Mouse (Mus musculus): ENCODE measurements around the gene Rnf181.

The Rnf181 gene

DNA sequence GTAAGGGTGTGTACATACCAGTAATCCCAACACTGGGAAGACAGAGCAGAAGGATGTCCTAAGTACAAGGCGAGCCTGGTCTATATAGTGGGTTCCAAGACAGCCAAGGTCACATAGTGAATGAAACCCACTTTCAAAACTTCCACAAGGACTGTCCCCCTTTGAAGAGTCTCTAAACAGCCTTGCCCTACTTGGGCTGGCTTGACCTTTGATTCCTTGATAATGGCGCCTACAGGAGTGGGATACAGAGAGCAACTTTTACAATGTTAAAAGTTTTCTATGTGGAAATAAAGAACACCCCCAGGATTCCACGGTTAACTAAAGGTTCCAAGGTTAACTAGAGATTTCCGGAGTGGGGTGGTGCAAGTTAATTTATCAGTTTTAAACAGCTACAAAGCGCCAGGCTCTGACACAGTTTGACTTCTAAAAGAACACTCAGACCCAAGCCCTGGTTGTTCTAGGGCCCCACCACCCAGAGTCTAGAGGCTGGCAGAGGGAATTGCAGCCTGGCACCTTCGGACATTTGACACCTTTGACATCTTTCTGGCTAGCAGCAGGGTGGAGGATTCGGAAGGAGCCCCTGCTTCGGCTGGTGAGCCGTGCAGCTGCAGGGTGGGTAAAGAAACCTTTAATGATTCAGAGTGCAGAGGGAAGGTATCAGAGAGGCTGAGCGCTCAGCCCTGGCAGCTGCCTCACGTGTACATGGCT is 6.7 kb downstream of the Rnf181 start:
- DNase-seq (ENCODE audit: low read depth) = no peak

DNA sequence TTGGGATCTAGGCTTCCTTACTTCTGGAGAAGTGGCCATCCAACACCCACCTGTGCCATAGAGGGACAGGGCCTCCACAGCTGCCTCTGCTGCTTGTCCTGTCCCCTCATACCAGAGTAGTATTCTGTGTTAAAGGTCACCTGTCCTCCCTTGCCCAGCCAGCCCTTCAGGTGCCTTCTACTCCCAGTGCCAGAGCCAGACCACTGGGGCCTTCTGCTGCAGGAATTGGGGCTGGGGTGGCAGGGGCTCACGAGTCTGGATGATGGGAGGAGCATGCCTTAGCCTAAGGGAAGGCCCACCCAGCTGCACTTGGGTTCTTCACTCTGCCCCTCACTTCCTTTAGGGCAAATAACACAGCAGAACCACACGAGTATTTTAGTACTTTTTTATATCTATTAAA is 7.4 kb downstream of the Rnf181 start:
- DNase-seq (ENCODE audit: low read depth) = no peak

DNA sequence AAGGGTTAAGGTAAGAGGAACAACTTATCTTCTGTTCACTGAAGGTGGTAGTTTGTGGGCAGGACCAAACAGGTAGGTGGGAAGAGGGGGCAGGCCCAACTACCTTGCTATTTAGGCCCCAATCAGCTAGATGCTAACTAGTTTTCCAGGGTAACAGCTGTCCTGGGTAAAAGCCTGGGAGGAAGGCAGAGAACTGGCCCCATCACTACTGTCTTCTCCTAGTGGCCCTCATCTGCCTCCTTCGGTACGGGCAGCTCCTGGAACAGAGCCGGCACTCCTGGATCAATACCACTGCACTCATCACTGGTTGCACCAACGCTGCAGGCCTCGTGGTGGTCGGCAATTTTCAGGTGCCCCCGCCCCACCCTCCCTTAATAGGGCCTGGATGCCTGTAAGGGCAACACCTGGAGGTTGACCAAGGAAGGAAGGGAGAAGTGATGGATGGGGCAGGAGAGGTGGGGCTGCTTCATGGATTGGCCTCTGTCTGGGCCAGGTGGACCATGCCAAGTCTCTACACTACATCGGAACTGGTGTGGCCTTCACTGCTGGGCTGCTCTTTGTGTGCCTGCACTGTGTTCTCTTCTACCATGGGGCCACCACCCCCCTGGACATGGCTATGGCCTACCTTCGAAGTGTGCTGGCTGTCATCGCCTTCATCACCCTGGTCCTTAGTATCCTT is 8.5 kb downstream of the Rnf181 start:
- DNase-seq (ENCODE audit: low read depth) = no peak

DNA sequence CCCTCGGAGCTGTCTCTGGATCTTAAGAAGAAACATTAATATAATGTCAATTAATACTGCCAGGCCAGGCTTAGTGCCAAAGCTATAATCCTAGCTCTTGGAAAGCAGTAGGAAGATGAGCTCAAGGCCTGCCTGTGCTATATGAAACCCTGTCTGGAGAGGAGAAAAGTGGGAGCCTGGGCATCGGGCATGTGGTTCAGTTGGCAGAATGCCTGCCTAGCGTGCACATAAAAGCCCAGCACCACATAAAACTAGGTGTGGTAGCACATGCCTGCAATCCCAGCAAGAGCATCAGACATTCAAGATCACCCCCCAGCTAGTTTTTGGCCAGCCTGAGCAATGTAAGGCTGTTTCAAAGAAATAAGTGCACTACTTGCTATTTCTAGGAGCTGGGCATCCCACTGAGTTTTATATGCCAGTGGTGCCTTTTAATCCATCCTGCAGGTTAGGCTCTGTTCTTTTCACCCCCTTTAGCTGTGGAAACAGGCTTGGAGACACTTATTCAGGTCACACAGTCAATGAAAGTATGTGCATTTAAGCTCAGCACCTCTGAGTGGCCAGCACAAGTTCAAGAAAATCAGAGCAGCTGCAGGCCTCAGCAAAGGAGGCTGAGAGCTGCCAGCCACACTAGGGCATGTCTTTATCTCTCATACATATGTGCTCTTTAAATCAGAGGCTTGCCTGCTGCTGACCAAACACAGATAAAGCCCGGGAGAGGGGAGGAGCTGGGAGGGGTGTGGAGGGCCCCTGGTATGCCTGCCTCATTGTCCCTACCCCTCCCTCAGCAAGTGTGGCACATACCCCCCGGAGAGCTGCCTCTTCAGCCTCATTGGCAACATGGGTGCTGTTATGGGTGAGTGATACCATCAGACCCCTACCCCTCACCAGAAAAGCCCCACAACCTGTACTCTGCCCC is 9.3 kb downstream of the Rnf181 start:
- DNase-seq (ENCODE audit: low read depth) = no peak

DNA sequence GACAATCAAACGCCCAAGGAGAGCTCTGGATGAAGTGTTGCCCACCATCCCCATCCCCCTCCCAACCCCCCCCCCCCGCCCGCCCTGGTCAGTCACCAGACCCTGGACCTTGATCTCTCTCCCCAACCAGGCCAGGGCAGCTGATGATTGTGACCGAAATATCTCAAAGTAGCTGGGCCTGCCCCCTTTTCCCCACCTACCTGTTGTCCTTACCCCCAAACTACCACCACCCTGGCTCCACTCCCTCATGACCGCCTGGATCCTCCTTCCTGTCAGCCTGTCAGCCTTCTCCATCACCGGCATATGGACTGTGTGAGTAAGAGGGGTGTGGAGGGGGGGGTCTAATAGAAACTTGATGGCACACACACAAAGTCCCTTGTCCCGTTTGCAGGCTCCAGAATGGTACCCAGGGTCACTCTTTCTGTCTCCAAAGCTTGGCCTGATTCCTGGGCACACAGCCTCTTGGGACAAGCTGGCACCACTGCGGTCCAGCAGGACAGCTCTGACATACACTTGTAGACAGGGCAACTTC is 10.7 kb downstream of the Rnf181 start:
- DNase-seq (ENCODE audit: low read depth) = no peak

DNA sequence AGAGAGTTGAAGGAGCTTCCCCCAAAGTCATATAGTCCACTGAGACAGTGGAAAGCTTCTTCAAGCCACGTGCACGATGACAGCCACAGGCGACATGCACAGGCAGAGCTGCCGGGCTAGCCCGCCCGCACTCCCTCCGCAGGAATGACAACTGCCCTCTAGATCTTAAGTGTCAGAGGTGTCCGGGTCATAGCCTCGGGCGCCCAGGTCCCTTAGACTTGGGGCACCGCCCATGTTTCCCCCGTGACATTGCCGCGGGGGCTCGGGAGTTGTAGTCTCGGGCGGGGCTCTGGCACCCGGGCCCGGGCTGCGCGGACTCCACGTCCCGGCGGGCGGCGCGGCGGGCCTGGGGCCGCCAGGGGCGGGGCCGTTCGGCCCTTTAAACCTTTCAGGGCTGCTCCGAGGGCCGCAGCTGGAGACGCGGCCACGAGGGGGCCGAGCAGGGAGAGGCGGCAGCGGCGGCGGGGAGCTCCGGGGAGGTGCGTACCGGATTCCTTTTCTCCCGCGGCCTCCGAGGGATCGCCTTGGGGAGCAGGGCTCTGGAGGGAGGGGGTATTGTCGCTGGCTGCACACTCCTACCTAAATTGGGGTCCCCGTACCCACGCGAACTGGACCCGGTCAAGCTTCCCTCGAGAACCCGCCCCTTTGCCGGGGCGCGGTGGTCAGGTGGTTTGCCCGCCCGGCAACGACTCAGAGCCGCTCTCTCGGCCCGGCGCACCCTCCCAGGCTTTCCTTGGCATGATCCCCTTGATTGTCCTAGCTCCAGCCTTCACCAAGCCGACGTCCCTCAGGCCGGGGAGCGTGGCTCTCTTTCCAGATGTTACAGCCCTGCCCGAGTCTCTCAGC is 11.5 kb downstream of the Rnf181 start, which contains the start of gene Tmem150a:
Gene Tmem150a, plus strand, starts transcription at position 382 of the 846 bp plus-strand sequence.
- DNase-seq (ENCODE audit: low read depth) = no peak

DNA sequence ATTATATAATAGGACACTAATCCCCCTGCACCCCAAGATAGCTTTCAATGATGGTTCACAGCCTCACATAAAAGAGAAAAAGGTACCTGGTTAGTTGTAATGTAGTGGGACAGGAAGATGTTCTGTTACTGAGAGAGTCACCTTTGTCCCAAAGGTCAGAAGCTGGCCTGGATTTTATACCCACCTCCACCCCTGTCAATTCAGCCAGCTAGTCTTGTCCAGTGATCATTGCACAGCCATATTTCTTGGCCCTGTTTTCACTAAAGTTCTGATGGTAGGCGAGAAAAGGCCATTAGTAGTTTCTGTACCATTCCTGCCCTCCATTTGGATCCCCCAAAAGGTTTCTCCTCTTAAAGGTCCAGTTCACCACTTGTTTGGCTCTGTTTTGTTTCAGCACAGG is 12.7 kb downstream of the Rnf181 start:
- no peak for DNase-seq (ENCODE audit: low read depth)

DNA sequence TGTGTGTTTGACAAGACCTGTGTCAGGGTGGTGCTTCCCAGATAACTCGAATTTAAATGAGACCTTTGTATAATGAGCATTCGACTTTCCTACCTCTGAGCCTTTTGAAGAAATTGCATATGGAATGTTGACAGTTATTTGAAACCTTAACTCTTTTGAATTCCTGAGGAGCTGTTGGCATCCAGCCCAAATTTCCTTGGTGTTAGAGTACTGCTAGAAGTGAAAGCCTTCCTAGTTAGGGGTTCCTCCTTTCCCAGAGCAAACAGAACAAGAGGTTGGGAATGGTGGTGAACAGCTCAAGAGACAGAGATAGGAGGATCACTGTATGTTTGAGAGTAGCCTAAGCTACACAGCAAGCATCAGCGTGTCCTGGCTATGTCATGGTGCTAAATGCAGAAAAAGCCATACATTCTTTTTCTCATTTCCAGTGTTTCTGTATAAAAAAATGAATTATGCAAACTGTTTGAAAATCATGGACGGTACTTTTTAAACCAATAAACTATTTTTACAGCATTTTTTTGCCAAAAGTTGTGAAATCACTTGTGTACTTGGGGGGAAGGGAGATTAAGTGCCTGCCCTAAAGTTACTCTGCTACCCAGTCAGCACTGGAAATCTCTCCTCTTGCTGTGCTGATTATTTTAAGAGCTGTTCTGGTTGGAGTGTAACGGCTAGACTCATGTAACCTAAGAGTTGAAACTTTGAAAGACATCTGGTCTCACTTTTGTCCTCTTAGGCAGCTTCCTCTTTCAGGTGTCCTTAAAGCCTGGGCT is 13.9 kb downstream of the Rnf181 start:
- no peak for DNase-seq (ENCODE audit: low read depth)

DNA sequence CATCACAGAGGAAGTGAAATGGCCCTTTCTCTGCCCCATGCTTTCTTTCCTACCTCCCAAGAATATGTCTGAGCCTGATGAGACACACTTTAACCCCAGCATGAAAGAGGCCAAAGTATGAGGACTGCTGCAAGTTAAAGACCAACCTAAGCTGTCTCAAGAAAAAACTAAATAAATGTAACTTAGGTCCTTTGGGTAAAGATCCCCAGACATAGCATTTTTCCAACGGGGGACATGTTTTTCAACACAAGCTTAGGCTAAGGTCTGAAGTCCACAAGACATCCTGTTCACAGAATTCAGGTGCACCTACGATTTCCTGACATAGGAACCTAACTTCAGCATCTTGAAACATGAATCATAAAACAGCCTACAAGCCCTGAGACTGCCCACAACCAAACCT is 16.5 kb downstream of the Rnf181 start:
- no peak for DNase-seq (ENCODE audit: low read depth)

DNA sequence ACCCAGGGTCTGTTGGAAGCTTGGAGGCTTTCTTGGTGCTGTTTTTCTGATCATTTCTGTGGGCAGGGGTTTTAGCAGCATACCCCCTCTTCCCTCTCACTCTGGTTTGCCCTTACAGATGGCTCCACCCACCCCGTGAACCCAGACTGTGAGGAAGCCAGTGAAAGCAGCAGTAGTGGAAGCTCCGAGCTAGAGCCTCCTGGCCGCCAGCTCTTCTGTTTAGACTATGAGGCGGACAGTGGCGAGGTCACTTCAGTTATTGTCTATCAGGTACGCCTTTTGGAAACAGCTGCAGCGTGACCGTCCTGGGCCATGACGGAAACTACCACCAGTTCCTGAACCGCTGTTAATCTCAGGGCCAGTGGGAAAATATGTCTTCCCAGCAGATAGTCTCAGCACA is 18.3 kb downstream of the Rnf181 start:
- no peak for DNase-seq (ENCODE audit: low read depth)

DNA sequence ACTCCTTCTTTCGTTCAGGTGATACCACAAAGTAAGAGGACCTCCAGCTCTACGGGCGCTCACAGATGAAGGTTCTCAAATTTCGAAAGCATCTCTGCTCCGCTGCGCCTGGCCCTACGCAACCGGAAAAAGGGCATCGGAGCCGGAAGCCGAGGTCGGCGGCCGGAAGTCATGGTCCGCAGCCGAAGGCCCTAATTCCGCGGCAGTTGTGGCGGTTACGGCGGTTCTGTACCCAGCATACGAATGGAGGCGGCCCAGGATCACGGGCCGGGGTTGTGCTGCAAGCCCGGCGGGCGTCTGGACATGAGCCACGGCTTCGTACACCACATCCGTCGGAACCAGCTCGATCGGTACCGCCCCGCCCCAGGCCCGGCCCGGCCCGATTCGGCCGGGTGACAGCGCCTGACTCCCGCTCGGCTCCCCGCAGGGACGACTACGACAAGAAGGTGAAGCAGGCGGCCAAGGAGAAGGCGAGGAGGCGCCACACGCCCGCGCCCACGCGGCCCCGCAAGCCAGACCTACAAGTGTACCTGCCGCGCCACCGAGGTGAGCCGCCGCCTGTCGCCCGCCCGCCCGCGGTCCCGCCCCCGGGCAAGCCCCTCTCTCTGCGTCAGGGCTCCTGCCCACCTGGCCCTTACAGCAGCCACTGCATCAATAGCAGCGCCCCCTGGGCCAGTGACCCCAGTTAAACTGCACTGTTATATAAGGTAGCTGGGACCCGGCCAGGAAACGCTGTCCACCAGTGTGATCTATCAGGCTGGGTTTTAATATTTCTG is 19.4 kb downstream of the Rnf181 start, which contains the start of gene 0610030E20Rik:
Gene 0610030E20Rik, plus strand, starts transcription at position 152 of the 776 bp plus-strand sequence.
- no peak for DNase-seq (ENCODE audit: low read depth)

DNA sequence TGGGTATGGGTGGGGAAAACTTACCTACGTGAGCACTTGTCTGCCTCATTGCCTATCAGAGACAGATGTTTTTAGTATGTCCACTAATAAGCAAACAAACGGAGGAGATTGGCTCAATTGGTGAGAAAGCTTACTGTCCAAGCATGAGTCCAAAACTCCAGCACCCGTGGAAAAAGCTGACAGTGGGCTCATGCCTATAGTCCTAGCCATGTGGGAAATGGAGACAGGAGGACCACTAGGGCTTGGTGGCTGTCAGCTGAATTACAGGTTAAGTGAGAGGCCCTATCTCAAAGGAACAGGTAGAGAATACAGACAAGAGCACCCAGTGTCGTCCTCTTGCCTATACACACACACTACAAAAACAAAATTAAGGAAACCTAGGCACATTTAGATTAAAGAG is 20.5 kb downstream of the Rnf181 start:
- DNase-seq (ENCODE audit: low read depth) = no peak

DNA sequence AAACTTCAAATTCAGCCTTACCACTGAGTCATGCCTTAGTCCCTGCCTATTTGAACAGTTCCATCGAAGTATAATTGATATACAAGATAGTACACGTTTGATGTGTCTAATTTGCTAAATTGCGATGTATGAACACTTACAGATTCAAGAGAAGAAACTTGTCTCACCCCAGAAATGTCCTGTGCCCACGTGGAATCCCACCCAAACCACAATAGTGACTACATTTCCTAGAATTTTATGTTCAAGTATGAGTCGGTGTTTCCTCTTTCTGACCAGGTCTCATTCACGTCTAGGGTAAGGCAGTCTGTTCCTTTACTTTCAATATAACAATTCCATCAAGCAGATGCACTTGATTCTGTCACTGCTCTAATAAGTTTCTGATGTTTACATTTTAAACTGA is 21.1 kb downstream of the Rnf181 start:
- no peak for DNase-seq (ENCODE audit: low read depth)

DNA sequence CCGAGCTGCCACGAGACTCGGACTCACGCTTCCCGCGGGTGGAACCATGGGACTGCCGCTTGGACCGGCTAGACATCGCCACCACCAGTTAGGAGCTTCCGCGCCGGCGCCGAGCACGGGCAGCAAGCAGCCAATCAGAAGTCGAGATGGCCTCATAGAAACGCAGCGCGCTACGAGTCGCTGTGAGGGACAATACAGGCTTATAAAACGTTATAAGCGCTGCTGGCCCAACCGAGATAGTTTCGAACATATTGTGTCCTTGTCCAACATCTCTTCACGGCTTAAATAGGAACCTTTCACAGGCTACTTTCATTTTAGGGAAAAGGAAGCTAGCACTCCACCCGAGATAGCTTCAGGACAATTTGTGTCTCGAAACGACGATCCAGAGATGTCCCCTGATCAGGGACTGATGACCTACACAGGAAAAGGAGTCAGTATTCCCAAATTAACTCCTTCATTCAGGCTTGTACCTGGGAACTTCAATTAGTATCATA is 21.6 kb downstream of the Rnf181 start, which contains the start of gene Usp39:
Gene Usp39, minus strand, starts transcription at position 111 of the 494 bp plus-strand sequence.
- DNase-seq (ENCODE audit: low read depth) = peak; percentile 90

DNA sequence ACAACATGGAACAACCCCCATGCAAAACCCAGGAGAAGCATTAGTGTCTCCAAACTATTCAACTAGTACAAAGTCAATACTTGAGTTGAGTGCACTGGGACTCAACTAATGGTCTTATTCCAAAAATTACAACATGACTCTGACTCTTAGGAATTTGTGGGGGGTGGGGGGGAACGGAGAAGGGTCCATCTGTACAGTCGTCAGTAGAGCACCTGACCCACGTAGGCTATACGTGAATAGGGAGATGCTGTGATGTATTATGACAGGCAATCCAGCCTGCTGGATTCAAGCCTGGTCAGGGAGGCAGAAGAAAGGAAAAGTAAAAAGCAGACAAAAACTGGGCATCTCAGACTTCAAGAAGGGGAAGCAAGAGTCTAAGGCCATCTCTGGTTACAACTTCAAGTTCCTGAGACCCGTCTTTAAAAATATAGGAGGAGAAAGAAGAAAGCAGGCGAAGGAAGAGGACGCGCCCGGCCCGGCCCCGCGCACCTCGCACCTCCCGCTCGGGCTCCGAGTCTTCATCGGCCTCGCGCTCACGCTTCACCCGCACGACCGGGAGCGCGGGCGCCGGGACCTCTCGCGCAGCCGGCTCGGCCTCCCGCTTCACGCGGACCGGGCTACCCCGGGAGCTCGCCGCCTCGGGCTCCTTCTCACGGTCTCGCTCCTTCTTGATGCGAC is 22.2 kb downstream of the Rnf181 start:
- no peak for DNase-seq (ENCODE audit: low read depth)

DNA sequence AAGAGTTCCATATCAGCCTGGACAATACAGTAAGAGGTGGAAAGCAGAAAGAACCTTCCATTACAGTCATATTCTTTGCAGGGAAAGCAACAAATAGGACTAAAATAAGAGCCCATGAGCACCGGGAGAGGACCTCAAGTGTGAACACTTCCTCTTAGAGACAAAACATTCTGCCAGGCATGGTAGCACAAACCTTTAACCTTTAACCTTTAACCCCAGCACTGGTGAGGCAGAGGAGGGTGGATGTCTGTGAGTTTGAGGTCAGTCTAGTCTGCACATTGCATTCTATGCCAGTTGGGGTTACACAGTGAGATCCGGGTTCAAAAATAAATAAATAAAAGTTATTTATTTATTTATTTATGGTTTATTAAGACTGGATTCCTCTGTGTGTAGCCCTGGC is 26.3 kb downstream of the Rnf181 start:
- no peak for DNase-seq (ENCODE audit: low read depth)

DNA sequence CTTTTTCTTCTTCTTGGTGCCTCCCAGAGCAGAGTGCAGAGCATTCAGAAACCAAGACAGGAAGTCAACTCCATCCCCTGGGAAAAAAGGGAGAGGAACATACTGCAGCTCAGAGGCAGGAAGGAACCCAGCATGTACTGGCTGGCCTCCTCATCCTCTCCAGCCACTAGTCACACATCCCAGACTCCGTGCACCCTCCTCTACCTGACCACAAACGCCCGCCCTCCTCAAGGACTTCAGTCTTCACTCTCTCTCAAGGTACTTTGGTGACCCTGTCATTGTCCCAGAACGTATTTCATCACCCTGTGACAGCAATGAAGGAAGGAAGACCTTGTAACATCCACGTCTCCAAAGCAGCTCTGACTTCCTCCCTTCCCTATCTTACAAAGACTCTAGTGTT is 33.6 kb downstream of the Rnf181 start:
- DNase-seq (ENCODE audit: low read depth) = no peak

DNA sequence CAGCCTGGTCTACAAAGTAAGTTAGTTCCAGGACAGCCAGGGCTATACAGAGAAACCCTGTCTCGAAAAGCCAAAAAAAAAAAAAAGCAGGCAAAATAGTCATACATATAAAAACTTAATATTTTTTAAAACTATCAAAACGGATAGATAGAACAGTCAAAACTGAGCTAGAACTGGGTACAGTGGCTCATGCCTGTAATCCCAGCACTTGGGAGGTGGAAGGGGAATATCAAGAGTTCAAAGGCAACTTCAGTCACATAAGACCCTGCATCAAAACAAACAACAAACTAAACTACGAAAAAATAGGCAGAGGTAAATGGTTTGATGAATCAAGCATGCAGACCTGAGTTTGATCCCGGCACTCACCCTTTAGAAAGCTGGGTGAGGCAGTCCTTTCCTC is 36.6 kb downstream of the Rnf181 start:
- DNase-seq (ENCODE audit: low read depth) = no peak

DNA sequence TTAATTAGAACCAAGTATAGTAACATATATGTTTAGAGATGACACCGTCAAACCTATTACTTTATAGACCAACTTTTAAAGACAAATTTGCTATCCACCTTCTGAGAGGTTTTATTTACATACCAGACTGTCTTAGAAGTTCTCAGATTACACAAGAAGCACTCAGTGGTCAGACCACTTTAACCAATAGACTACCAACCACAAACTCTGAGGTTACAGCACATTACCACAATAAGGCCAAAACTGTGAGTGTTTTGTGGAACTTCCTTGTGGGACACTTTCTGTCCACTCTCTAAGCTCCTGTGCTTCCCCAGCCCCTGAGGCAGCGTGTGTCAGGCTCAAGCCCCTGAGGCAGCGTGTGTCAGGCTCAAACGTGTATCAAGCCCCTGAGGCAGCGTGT is 37.7 kb downstream of the Rnf181 start:
- no peak for DNase-seq (ENCODE audit: low read depth)

Data from fibroblast of lung, adult 2 months (primary cell).